Mouse (Mus musculus): ENCODE results near the gene Thap12.

Gene Thap12

GRCm38 (mm10) chr7:98698041-98698440, 4.9 kb upstream of the Thap12 start:
- no peak for DNase-seq (ENCODE audit: low read depth, low spot score)

- DNase-seq (ENCODE audit: low read depth, low spot score), result no peak
Observed at GRCm38 (mm10) chr7:98698590-98698989, 4.3 kb upstream of the Thap12 start.

GRCm38 (mm10) chr7:98701771-98702170, 1.1 kb upstream of the Thap12 start:
- DNase-seq (ENCODE audit: low read depth, low spot score), result no peak

GRCm38 (mm10) chr7:98703365-98703881, 520 bp downstream of the Thap12 start:
- DNase-seq (ENCODE audit: low read depth, low spot score), result no peak

GRCm38 (mm10) chr7:98704276-98704675, 1.4 kb downstream of the Thap12 start:
- DNase-seq (ENCODE audit: low read depth, low spot score), result no peak

- DNase-seq (ENCODE audit: low read depth, low spot score), result no peak
Observed at GRCm38 (mm10) chr7:98713661-98714060, 10.8 kb downstream of the Thap12 start.

- DNase-seq (ENCODE audit: low read depth, low spot score), result no peak
Observed at GRCm38 (mm10) chr7:98717438-98717837, 14.5 kb downstream of the Thap12 start.

GRCm38 (mm10) chr7:98719761-98720160, 16.9 kb downstream of the Thap12 start:
- DNase-seq (ENCODE audit: low read depth, low spot score), result no peak

- DNase-seq (ENCODE audit: low read depth, low spot score), result no peak
Observed at GRCm38 (mm10) chr7:98720731-98721130, 17.8 kb downstream of the Thap12 start.

GRCm38 (mm10) chr7:98721172-98721571, 18.3 kb downstream of the Thap12 start:
- no peak for DNase-seq (ENCODE audit: low read depth, low spot score)

- no peak for DNase-seq (ENCODE audit: low read depth, low spot score)
Observed at GRCm38 (mm10) chr7:98721623-98722022, 18.7 kb downstream of the Thap12 start.

GRCm38 (mm10) chr7:98725686-98726195, 22.8 kb downstream of the Thap12 start:
- DNase-seq (ENCODE audit: low read depth, low spot score), result no peak

GRCm38 (mm10) chr7:98727986-98728385, 25.1 kb downstream of the Thap12 start:
- DNase-seq (ENCODE audit: low read depth, low spot score), result no peak

GRCm38 (mm10) chr7:98728499-98728898, 25.6 kb downstream of the Thap12 start:
- no peak for DNase-seq (ENCODE audit: low read depth, low spot score)

- DNase-seq (ENCODE audit: low read depth, low spot score), result no peak
Observed at GRCm38 (mm10) chr7:98729661-98730271, 26.9 kb downstream of the Thap12 start.

- DNase-seq (ENCODE audit: low read depth, low spot score), result no peak
Observed at GRCm38 (mm10) chr7:98733958-98734357, 31.1 kb downstream of the Thap12 start.

GRCm38 (mm10) chr7:98734876-98735275, 32.0 kb downstream of the Thap12 start:
- DNase-seq (ENCODE audit: low read depth, low spot score), result peak; percentile 20

- DNase-seq (ENCODE audit: low read depth, low spot score), result no peak
Observed at GRCm38 (mm10) chr7:98736780-98737550, 34.1 kb downstream of the Thap12 start.

GRCm38 (mm10) chr7:98740363-98740762, 37.5 kb downstream of the Thap12 start:
- no peak for DNase-seq (ENCODE audit: low read depth, low spot score)

- no peak for DNase-seq (ENCODE audit: low read depth, low spot score)
Observed at GRCm38 (mm10) chr7:98743312-98743711, 40.4 kb downstream of the Thap12 start.

GRCm38 (mm10) chr7:98750404-98750803, 47.5 kb downstream of the Thap12 start:
- no peak for DNase-seq (ENCODE audit: low read depth, low spot score)

- DNase-seq (ENCODE audit: low read depth, low spot score), result no peak
Observed at GRCm38 (mm10) chr7:98752680-98753079, 49.8 kb downstream of the Thap12 start.

- DNase-seq (ENCODE audit: low read depth, low spot score), result no peak
Observed at GRCm38 (mm10) chr7:98756050-98756449, 53.1 kb downstream of the Thap12 start.

Data from brain, embryonic 18.5 days (tissue).